Mouse (Mus musculus): ENCODE measurements at regions not wholly inside any gene's neighbourhood (a gene's known extent, or its start where the extent isn't known, plus 50 kb on each side); places are given as distances from the start of the nearest gene placed in this dataset.

DNA sequence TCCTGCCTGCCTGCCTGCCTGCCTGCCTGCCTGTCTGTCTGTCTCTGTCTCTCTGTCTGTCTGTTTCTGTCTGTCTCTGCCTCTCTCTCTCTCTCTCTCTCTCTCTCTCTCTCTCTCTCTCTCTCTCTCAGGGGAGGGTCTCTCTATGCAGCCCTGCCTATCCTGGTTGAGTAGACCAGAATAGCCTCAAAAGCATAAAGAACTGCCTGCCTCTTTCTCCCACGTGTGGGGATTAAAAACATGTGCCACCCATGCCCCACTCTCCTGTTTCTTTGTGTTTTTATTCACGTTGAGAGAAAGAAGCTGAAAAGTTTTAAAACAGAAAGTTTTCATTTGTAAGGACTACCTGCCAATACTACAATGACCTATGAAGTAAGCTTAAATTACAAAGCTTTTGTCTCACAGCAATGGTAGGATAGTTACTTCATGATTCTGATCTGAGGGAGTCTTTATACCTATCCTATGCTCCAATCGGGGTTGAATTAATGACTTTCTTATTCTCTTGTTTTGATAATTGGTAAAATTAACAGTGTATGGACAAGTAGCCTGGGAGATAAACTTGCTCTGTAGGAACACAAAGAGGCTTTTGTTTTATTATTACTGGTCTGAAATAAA lies 355.9 kb upstream of the Marcks start:
- H3K36me3 ChIP-seq: no peaks in the 10 kb centered on the region
- H3K27ac ChIP-seq (replicated peaks): peak overlapping the region; percentile 46
- no peaks in the 10 kb centered on the region for H3K9me3 ChIP-seq (replicated peaks)
- no peak for DNase-seq (ENCODE audit: low spot score)
- WGBS: 44% methylated on average over 3 of the region's 3 CpGs
- peaks cover 8% of the 10 kb centered on the region for H3K4me1 ChIP-seq
- H3K27me3 ChIP-seq (ENCODE audit: low read depth, poor library complexity, severe bottlenecking): no peaks in the 10 kb centered on the region
- no peak overlapping the region for H3K4me3 ChIP-seq

DNA sequence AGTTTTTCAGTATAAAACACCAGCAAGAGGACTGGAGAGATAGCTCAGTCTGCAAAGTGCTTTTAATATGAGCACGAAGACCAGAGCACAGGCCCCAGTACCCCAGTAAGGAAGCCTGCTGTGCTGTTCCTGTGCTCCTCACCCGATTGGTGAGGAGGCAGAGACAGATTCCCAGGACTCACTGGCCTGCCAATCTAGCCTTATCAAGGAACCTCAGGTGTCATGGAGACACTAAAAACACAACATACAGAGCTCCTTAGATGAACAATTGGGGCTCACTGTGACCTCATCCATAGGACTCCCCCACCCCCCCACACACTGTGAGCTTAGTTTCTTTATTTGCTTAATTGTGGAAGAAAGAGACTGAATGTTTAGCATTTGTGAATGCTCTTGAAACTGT lies 355.4 kb upstream of the Marcks start:
- Histone ChIP-seq H3K36me3 (no peaks in the 10 kb centered on the region), H3K9me3 (replicated peaks) (no peaks in the 10 kb centered on the region), H3K27ac (replicated peaks) (peak overlapping the region; percentile 46), H3K27me3 (ENCODE audit: low read depth, poor library complexity, severe bottlenecking) (no peaks in the 10 kb centered on the region), H3K4me1 (peaks cover 8% of the 10 kb centered on the region), H3K4me3 (no peak overlapping the region)
- WGBS: 47% methylated on average over 2 of the region's 2 CpGs
- no peak for DNase-seq (ENCODE audit: low spot score)

DNA sequence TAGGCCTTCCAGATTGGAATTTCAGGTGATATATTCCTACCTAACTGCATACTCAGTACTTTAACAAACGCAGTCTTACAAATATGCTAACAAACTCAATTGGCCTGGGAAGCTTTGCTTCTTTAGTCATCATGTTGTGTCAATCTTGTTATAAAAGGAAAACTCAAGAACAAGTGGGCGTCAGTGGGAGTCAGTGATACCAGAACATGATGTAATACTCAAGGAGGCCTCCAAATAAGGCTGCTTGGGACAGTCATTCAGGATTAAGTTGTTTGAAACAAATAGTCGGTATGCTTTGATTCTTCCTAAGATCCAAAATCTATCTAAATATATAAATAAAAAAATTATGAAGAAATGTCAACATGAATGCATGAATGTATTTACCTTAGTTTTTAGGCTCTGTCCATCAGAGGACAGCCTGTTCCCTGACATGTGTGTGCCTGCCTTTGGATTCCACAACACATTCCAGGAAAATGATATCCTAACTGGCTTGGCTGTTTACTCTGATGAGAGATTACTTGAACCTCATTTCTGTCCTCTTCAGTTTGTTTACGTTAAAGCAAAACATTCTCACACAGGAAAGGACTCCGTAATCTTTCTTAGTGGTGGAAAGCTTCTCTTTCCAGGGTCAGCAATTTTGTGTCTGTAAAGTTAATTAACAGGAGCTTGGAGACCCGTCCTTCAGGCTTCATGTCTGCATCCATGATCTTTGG lies 345.7 kb upstream of the Marcks start:
- no peaks in the 10 kb centered on the region for H3K27me3 ChIP-seq (ENCODE audit: low read depth, poor library complexity, severe bottlenecking)
- 78% methylated on average over 6 of the region's 6 CpGs for WGBS
- no peak overlapping the region for H3K27ac ChIP-seq (replicated peaks)
- H3K36me3 ChIP-seq: no peaks in the 10 kb centered on the region
- no peak for DNase-seq (ENCODE audit: low spot score)
- no peaks in the 10 kb centered on the region for H3K9me3 ChIP-seq (replicated peaks)
- H3K4me3 ChIP-seq: no peak overlapping the region
- H3K4me1 ChIP-seq: no peaks in the 10 kb centered on the region

DNA sequence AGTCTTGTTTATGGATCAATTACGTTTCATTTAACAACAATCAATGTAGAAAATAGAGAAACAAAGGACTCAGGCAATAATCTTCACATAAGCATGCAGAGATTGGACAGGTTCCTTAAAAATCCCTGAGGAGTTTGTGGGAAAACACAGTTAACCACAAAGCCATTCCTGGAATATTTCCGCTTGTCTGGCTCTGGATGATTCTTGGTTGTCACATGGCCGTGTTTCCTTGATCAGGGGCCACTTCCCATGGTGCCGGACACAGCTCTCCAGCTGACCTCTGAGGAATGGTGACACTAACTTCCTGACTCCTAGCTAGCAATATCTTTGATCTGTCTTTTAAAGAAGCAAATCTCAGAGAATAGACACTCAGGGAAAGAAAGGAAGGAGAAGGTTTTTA lies 344.8 kb upstream of the Marcks start:
- H3K27ac ChIP-seq (replicated peaks): no peak overlapping the region
- H3K27me3 ChIP-seq (ENCODE audit: low read depth, poor library complexity, severe bottlenecking): no peaks in the 10 kb centered on the region
- no peaks in the 10 kb centered on the region for H3K36me3 ChIP-seq
- no peaks in the 10 kb centered on the region for H3K9me3 ChIP-seq (replicated peaks)
- DNase-seq (ENCODE audit: low spot score): peak; percentile 20
- no peaks in the 10 kb centered on the region for H3K4me1 ChIP-seq
- 50% methylated on average over 4 of the region's 4 CpGs for WGBS
- no peak overlapping the region for H3K4me3 ChIP-seq

DNA sequence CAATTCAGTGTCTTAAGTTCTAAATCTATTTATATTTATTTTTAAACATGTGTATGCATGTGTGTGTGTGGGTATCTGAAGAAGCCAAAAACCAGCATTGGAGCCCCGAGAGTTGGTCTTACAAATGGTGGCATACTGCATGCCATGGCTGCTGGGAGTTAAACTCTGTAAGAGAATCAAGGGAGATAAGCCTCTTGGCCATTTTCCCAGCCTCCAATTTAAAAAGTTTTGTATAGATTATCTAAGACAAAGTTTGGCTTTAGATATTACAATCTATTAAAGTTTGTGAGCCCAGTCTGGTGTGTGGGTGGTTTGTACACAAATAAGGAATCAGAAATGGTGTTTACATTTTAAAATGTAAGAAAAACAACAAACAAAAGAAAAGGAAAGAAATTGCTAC lies 343.2 kb upstream of the Marcks start:
- Histone ChIP-seq H3K9me3 (replicated peaks) (no peaks in the 10 kb centered on the region), H3K36me3 (no peaks in the 10 kb centered on the region), H3K4me1 (no peaks in the 10 kb centered on the region), H3K4me3 (no peak overlapping the region), H3K27me3 (ENCODE audit: low read depth, poor library complexity, severe bottlenecking) (no peaks in the 10 kb centered on the region), H3K27ac (replicated peaks) (no peak overlapping the region)
- 85% methylated on average over 1 of the region's 1 CpGs for WGBS
- no peak for DNase-seq (ENCODE audit: low spot score)

DNA sequence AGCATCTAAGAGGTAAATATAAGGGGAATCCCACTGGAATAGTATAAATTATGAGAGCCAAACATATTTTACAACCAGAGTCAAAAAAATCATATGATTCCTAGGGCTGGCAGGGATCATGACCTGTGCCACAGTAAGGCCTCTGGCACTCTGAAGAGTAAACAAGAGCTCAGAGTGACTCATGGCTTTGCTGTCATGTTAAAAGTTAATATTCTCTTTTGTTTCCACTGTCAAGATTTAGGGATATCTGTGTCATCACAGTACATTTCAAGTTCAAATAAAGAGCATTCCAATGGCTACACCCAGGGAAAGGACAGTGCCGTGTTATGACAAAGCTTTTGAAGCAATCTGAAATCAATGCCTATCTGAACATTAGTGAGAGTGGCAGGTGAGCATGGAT lies 341.6 kb upstream of the Marcks start:
- H3K4me3 ChIP-seq: no peak overlapping the region
- H3K27me3 ChIP-seq (ENCODE audit: low read depth, poor library complexity, severe bottlenecking): no peaks in the 10 kb centered on the region
- H3K36me3 ChIP-seq: no peaks in the 10 kb centered on the region
- H3K27ac ChIP-seq (replicated peaks): no peak overlapping the region
- H3K4me1 ChIP-seq: no peaks in the 10 kb centered on the region
- no peaks in the 10 kb centered on the region for H3K9me3 ChIP-seq (replicated peaks)
- no peak for DNase-seq (ENCODE audit: low spot score)
- WGBS: 90% methylated on average over 1 of the region's 1 CpGs

DNA sequence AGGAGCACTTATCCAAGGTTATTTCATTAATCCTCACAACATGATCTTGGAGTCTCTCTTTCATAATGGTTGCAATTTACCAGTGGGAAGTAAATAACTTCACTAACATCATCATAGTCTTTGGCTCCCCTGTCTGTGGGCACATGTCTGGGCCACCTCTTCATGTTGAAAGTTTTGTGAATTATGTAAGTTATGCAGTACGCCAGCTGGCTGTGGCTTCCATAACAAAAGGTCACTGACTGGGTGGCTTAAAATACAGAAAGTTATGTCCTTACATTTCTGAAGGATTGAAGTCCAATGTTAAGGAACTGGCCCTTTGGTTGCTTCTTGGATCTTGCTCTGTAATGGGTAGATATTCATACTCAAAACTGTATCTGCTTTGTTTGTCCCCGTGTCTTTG lies 339.4 kb upstream of the Marcks start:
- no peaks in the 10 kb centered on the region for H3K36me3 ChIP-seq
- DNase-seq (ENCODE audit: low spot score): no peak
- no peak overlapping the region for H3K4me3 ChIP-seq
- no peaks in the 10 kb centered on the region for H3K9me3 ChIP-seq (replicated peaks)
- WGBS: 94% methylated on average over 2 of the region's 2 CpGs
- H3K27ac ChIP-seq (replicated peaks): no peak overlapping the region
- H3K4me1 ChIP-seq: no peaks in the 10 kb centered on the region
- no peaks in the 10 kb centered on the region for H3K27me3 ChIP-seq (ENCODE audit: low read depth, poor library complexity, severe bottlenecking)

DNA sequence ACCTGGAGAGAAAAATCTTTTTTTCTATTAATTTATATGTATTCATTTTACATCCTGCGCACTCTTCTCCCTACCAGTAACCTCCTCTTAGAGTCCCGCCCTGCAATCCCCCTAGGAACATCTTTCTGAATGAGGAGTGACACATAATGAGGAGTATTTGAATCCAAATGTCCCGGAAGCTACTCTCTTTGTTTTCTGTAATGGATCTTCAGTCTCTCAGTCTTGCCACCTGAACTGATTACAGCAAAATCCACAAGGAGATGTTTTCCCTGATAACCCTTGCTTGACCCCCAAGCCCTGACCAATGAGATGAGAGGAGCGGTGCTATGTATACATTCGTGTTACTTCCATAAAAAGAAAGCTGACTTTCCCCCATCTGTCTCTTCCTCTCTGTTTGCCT lies 334.4 kb upstream of the Marcks start:
- no peaks in the 10 kb centered on the region for H3K4me1 ChIP-seq
- WGBS: 89% methylated on average over 5 of the region's 5 CpGs
- no peaks in the 10 kb centered on the region for H3K27me3 ChIP-seq (ENCODE audit: low read depth, poor library complexity, severe bottlenecking)
- no peak overlapping the region for H3K4me3 ChIP-seq
- no peak overlapping the region for H3K27ac ChIP-seq (replicated peaks)
- H3K9me3 ChIP-seq (replicated peaks): no peaks in the 10 kb centered on the region
- DNase-seq (ENCODE audit: low spot score): no peak
- no peaks in the 10 kb centered on the region for H3K36me3 ChIP-seq

DNA sequence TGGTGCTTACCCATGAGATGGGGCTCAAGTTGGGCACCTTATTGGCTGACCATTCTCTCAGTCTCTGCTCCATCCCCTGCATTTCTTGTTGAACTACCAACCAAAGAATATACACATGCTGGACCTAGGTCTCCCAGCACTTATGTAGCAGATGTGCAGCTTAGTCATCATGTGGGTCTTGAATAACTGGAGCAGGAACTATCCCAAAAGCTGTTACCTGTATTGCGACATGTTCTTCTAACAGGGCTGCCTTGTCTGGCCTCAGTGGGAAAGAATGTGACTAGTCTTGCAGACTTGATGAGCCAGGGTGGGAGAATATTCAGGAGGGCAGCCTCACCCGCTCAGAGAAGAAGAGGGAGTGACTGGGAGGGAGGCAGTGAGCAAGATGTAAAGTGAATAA lies 318.7 kb upstream of the Marcks start:
- Histone ChIP-seq H3K9me3 (replicated peaks) (no peaks in the 10 kb centered on the region), H3K27ac (replicated peaks) (no peak overlapping the region), H3K4me3 (no peak overlapping the region), H3K4me1 (no peaks in the 10 kb centered on the region), H3K27me3 (ENCODE audit: low read depth, poor library complexity, severe bottlenecking) (no peaks in the 10 kb centered on the region), H3K36me3 (no peaks in the 10 kb centered on the region)
- WGBS: 81% methylated on average over 2 of the region's 2 CpGs
- no peak for DNase-seq (ENCODE audit: low spot score)

DNA sequence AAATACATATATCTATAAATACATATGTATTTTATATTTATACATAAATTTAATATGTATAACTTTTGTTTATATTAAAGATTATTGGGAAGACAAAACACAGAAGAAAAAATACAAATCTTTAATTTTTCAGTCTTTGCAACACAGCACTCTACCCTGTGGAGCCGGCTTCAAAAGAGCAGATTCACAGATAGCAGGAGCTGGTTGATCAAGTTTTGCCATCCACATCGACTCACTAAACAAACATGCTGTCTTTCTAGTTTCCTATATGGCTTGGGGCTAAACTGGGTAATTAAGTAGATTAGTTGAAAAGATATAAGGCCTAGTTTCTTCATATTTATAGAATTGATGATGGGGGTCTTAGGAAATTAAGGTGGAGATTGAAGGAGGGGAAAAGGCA lies 311.2 kb upstream of the Marcks start:
- no peak for DNase-seq (ENCODE audit: low spot score)
- no peak overlapping the region for H3K4me3 ChIP-seq
- no peaks in the 10 kb centered on the region for H3K36me3 ChIP-seq
- no peaks in the 10 kb centered on the region for H3K9me3 ChIP-seq (replicated peaks)
- no peak overlapping the region for H3K27ac ChIP-seq (replicated peaks)
- WGBS: 85% methylated on average over 2 of the region's 2 CpGs
- H3K4me1 ChIP-seq: no peaks in the 10 kb centered on the region
- H3K27me3 ChIP-seq (ENCODE audit: low read depth, poor library complexity, severe bottlenecking): no peaks in the 10 kb centered on the region

DNA sequence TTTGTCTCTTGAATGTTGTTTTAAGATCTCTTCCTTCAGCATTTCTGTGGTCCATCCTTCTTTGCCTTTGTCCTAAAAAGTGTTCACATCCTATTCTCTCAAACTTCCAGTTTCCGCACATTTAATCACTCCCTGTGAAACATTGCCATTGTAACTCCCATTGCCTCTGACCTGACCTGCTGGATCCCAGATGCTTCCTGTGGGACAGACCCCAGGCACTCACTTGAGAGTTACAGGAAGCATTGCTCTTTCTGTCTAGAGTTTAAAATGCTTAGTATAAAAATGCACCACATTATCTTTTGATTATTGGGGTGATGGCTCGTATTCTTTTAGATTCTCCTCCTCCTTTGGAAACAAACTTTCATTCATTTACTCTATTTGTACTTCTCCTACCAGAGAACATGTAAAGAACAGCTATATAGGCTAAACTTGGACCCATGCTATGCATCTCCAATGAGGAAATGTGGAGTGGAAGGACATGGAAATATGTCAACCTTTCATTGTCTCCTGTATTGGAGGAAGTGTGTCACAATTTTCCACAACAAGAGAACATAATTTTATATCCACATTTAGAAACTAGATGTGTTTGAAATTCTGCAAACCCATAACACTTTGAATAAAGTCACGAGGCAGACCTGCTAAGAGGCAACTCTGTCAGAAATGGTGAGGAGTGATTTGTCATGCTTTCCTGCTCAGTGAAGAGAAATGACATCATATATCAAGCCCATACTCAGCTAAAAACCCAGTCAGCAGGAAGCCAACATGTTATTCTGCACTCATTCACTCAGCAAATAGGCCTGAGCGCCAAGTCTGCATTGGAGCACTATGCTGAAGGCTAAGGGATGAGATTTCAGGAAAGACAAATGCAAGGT lies 308.8 kb upstream of the Marcks start:
- no peaks in the 10 kb centered on the region for H3K9me3 ChIP-seq (replicated peaks)
- H3K27ac ChIP-seq (replicated peaks): no peak overlapping the region
- H3K4me1 ChIP-seq: no peaks in the 10 kb centered on the region
- 91% methylated on average over 4 of the region's 4 CpGs for WGBS
- no peaks in the 10 kb centered on the region for H3K36me3 ChIP-seq
- no peak overlapping the region for H3K4me3 ChIP-seq
- H3K27me3 ChIP-seq (ENCODE audit: low read depth, poor library complexity, severe bottlenecking): no peaks in the 10 kb centered on the region
- no peak for DNase-seq (ENCODE audit: low spot score)

DNA sequence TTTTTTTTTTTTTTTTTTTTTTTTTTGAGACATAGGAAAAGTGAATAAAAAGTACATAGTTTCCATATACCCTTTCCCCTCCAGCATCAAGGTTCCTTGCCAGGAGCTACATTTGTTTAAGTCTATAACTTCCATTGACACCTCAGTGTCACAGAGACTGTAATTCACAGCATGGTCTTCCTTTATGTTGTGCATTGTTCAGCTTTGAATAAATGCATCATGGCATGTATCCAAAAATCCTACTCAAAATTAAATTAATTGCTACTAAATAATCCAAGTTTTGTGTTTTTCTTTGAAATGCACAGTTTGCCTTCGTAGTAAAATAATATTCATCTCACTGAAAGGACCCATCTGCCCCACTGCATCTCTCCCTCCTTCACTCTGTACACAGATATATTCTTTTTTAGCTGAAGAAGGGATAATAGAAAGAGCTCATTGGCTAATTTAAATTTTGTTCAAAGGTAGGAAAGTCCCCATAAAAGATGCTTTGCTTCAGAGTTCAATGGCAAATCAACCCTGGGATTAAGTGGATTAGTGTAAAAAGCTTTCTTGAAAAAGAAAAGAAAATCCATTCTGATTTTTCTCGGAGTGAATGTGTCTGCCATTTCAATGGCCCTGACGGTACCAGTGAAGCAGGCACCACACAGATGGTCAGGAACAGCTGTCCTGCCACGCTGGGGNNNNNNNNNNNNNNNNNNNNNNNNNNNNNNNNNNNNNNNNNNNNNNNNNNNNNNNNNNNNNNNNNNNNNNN lies 301.3 kb upstream of the Marcks start:
- peaks cover 16% of the 10 kb centered on the region for H3K4me1 ChIP-seq
- no peaks in the 10 kb centered on the region for H3K36me3 ChIP-seq
- no peak overlapping the region for H3K4me3 ChIP-seq
- DNase-seq (ENCODE audit: low spot score): peak; percentile 47
- no peaks in the 10 kb centered on the region for H3K27me3 ChIP-seq (ENCODE audit: low read depth, poor library complexity, severe bottlenecking)
- H3K27ac ChIP-seq (replicated peaks): peak overlapping the region; percentile 69; the same call in 1 of the 2 replicates
- no peaks in the 10 kb centered on the region for H3K9me3 ChIP-seq (replicated peaks)
- WGBS: 37% methylated on average over 4 of the region's 4 CpGs
